Mouse (Mus musculus): ENCODE data around the gene Cycs. TPM values are rescaled to one million over a fixed set of nuclear protein-coding genes. Genes with fewer than 3 reads are reported as not detected.

The Cycs gene
- polyA plus RNA-seq, 1 experiment from 2014 or later, result 73.5 TPM

- no peaks in the 10 kb centered on the region for H3K27me3 ChIP-seq
- H3K27ac ChIP-seq, result no peak overlapping the region
- H3K36me3 ChIP-seq, result no peaks in the 10 kb centered on the region
- no peak overlapping the region for H3K4me2 ChIP-seq
- WGBS, result 94% methylated on average over 5 of the region's 5 CpGs
- H3K4me3 ChIP-seq, result no peak overlapping the region
- no peaks in the 10 kb centered on the region for H3K9me3 ChIP-seq
- H3K4me1 ChIP-seq (replicated peaks), result no peaks in the 10 kb centered on the region
- no peak for ATAC-seq (ENCODE audit: low FRiP score)
- no peak overlapping the region for H3K9ac ChIP-seq
Measured at GRCm38 (mm10) chr6:50518371-50518770, 48.0 kb downstream of the Cycs start.

Small RNAs within 50 kb of the gene (microRNA-seq; reads per million reads assigned to microRNA genes)
- gene Mir6371, result not detected

Other genes starting within 250 kb of the Cycs start
- 4.6 and 4.8 TPM in 2 replicates for gene Osbpl3, start 110.3 kb downstream of the Cycs start, polyA plus RNA-seq (2015; fragmentation: Nextera tagmentation; extraction: Ambion mirVana)
- 1.9 and 2.0 TPM in 2 replicates for gene 4921507P07Rik, start 30.1 kb upstream of the Cycs start, polyA plus RNA-seq (2015; fragmentation: Nextera tagmentation; extraction: Ambion mirVana)
- gene Npvf, start 87.9 kb upstream of the Cycs start, polyA plus RNA-seq (2015; fragmentation: Nextera tagmentation; extraction: Ambion mirVana), result not detected in 2 replicates